Mouse (Mus musculus): Measurements from ENCODE around the gene Ppp2r5c.

Ppp2r5c gene

GRCm38 (mm10) chr12:110556861-110557628 lies 110.1 kb downstream of the Ppp2r5c start:
- no peak for DNase-seq (ENCODE audit: low read depth)

DNA sequence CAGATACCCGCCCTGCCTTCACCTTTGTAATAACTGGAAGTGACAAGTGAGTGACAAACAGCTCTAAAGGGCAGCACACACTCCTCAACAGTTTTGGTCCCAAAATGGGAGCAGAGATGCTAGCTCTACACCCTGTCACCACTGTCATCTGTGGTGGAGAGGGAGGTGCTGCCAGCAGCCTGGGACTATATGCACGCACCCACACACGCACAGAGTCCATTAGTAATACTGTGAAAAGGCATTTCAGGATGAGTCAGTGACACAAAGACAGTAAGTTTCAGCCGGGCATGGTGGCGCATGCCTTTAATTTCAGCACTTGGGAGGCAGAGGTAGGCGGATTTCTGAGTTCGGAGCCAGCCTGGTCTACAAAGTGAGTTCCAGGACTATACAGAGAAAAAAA lies 111.3 kb downstream of the Ppp2r5c start:
- DNase-seq (ENCODE audit: low read depth): no peak

DNA sequence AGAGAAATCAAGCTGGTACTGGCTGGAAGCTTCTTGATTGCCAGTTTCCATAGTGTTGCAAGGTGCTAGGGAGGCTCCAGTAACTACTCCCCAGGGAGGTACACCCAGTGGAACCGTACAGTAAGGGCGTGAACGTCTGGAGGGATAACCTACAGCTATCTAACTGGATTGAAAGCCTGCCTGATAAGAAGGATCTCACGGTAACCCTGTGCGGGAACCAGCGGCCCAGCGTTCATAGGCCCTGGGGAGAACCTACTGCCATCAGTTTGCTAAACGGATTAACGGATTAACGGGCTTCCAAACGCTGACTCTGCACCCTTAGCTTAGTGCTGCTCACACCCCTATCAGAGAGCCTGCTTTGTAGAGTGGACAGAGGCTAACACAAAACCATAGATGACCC lies 116.5 kb downstream of the Ppp2r5c start:
- DNase-seq (ENCODE audit: low read depth): no peak

DNA sequence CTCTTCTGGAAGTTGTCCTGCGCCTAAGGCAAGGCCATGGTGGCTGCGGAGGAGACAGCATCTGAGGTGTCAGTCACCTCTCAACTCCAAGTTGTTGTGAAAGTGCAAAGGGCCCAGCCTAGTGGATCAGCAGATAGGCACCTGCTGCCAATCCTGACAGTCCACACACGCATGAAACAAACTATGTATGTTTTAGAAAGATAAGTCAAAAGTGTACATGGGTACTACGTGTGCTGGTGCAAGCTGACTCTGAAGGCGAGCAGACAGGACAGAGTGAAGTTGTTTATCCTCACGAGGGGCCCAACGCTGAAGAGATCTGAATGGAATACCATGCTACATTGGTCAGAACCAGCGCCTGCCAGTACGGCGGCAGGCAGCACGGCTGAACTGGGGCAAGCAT lies 117.9 kb downstream of the Ppp2r5c start:
- DNase-seq (ENCODE audit: low read depth): no peak

- DNase-seq (ENCODE audit: low read depth): no peak
Observed at GRCm38 (mm10) chr12:110566366-110566765, 119.4 kb downstream of the Ppp2r5c start.

DNA sequence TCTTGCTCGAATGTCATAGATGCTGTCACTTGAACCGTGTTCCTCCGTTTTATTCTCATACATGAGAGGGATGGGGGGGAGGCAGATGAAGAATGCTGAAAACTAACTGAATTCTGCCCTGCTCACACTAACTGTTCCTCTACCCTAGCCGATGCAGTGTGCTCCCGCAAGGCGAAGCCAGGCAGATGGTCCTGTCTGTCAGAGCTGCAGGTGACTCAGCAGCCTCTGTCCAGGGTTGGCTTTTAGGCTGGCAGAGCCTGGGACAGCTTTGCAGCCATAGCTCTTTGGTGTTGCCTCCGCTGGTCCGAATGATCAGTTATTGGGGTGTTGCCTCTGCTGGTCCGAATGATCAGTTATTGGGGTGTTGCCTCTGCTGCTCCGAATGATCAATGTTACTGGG lies 124.1 kb downstream of the Ppp2r5c start:
- no peak for DNase-seq (ENCODE audit: low read depth)

DNA sequence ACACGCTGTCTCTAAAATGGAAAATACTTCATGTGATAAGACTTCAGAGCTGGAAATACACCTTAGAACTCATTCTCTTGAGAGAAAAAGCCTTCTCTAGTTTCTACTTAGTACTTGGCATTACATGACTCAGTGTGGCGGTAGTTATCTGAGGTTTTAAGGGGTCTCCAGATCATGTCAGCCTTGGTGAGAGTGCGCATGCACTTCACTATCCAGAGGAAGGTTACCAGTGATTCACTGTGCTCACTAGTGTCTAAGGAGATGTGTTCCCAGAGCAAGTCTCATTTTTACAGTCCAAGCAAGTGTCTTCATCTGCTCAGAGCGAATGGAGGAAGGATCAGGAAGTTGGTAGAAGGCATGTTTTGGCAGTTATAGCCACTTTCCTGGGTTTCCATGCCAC lies 125.4 kb downstream of the Ppp2r5c start:
- DNase-seq (ENCODE audit: low read depth): no peak

DNA sequence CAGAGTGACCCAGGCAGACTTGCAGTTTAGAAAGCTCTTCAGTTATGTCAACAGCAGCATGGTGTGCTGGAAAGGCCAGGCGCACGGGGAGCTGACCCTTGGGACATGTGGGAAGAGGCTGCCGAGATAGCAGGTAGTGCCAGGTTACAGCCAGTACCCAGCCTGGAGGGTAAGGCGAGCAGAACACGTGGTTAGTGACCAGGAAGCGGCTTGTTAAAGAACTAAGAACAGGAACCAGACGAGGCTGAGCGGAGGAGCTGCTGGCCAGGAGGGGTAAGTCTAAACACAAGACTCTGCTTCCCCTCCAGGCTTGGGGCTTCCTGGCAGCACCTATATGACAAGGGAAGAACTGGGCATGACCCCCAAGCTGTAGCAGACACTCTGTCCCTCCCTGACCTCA lies 126.7 kb downstream of the Ppp2r5c start:
- DNase-seq (ENCODE audit: low read depth): peak; percentile 16

DNA sequence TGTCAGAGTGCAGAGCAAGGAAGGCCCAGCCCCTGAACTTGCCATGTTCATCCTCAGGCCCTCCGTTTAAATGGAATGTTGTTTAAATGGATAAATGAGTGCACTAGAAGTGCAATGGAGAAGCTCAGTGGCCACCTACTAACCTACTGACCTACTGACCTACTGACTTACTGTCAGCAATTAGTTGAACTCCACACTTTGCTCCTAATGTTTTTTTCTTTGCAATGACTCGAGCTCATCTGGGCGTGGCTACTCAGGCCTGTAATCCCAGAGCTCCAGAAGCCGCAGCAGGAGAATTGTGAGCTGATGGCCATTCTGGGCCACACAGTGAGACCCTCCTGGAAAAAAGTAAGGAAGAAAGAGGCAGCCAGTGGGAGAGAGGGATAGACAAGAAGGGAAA lies 129.0 kb downstream of the Ppp2r5c start:
- no peak for DNase-seq (ENCODE audit: low read depth)

DNA sequence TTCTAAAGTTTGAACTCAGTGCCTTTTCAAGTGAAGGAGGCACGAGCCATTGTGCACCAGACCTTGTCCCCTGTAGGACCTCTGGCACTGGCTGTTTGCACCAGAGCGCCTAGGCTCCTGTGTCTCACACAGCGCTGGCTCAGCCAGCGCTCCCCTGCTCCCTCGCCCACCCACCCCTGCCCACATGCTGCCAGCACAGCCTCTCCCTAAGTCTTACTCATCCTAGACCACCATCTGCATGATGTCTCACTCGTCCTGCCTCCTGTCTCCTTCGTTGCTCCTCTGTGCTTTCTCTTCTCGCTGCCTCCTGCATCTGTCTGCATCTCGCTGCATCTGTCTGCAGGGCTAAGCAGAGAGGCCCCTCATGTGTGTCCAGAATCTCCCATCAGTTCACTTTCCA lies 131.4 kb downstream of the Ppp2r5c start:
- no peak for DNase-seq (ENCODE audit: low read depth)

GRCm38 (mm10) chr12:110588622-110589021 lies 141.7 kb downstream of the Ppp2r5c start:
- no peak for DNase-seq (ENCODE audit: low read depth)

DNA sequence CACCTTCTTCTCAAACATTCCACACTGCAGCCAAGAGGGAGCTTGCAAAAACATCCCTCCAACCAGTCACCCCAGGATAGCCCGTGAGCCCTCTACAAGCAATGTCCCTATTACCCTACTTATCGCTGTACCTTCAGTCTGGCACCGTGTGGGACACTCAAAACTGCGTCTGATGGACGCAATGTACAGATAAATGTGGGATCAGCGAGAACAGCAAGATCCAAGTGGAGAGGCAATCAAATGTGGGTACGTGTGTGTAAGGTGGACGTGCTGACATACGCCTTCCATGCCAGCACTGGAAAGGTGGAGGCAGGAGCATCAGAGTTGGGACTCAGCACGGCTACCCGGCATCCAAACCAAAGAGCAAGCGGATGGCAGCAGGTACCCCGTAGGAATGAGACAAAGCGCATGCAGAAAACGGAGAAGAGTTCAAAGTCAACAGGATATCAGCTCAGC lies 143.9 kb downstream of the Ppp2r5c start:
- DNase-seq (ENCODE audit: low read depth): no peak

DNA sequence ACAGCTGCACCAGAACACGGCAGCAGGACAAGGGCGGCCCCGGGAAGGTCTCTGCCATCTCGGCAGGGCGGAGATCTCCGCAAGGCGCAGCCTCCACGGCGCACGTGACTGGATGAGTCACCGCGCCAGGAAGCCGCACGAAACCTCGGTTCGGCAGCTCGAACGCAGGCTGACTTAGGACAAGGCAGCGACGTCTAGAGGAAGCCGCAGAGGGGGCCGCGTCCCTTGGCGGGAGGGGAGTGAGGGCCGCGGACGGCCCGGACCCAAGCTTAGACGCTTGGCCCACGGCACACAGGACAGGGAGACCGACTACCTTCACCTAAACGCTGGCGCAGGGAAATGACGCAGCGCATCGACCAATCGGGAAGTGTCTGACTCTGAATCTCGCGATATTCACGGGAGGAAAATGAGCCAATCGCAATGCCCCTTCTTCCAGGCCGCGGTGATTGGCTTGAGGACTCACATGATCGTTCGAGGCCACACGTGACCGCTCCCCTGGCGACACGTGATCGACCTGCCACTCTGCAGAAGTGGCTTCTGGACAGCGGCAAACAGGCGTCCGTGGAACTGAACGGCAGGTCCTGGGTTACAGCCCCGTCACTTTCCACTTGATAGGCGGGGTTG lies 144.5 kb downstream of the Ppp2r5c start:
- peak; percentile 100 for DNase-seq (ENCODE audit: low read depth)

DNA sequence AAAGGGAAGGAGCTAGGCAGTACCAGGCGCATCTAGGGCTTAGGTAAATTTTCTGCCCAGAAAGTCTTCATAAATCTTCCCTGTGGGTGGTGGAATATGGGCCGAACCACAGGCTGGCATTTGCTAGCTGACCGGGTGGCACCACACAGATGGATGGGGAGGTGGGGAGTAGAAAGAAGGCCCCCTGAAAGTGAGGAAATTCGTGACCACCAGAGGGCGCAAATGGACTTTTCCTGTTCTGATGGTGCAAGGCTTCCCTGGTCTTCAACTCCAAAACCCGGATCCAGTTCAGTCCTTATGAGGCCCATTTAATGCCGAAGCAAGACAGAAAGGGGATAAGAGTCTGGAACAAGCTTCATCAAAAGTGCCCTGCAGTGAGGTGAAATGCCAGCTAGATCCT lies 151.6 kb downstream of the Ppp2r5c start:
- peak; percentile 76 for DNase-seq (ENCODE audit: low read depth)

- peak; percentile 51 for DNase-seq (ENCODE audit: low read depth)
Observed at GRCm38 (mm10) chr12:110599791-110600190, 152.9 kb downstream of the Ppp2r5c start.

GRCm38 (mm10) chr12:110600225-110600991 lies 153.5 kb downstream of the Ppp2r5c start:
- no peak for DNase-seq (ENCODE audit: low read depth)

DNA sequence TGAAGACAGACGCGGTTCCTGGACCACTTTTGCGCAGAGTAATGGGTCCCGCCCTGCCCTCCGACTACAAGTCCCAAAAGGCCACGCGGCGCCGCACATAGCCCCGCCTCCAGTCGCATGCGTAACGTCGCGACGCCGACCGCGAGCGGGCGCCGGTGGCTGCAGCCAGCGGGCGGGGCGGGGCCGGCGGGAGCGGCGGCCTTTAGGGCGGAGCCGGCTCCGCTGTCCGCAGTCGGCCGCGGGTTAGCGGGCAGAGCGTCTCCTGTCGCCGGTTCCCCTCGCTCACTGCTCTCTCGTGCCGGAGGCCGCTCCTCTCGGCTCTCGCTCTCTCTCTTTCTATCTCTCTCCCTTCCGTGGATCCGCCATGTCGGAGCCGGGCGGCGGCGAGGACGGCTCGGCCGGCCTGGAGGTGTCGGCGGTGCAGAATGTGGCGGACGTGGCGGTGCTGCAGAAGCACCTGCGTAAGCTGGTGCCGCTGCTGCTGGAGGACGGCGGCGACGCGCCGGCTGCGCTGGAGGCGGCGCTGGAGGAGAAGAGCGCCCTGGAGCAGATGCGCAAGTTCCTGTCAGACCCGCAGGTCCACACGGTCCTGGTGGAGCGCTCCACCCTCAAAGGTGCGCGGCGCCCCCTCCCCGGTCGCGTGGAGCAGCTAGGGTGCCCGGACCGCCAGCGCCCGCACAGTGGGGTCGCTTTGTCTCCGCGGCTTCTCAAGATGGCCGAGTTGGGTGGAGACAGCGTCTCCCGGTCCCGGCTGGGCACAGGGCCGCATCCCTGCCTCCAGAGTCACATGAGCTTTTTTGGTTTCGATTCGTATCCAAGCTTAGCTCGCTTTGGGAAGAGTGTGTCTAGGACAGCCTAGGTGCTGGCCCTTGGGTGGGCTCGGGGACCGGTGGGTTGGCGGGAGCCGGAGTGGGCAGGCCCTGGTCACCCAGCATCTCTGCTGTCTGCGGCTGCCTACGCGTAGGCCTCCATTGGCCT lies 154.6 kb downstream of the Ppp2r5c start, which contains the start of gene Dync1h1:
Dync1h1 (plus strand) TSS at position 212 of the 978 bp plus-strand sequence.
- peak; percentile 87 for DNase-seq (ENCODE audit: low read depth)

GRCm38 (mm10) chr12:110606161-110606560 lies 159.2 kb downstream of the Ppp2r5c start:
- peak; percentile 78 for DNase-seq (ENCODE audit: low read depth)

GRCm38 (mm10) chr12:110606676-110607075 lies 159.8 kb downstream of the Ppp2r5c start:
- DNase-seq (ENCODE audit: low read depth): peak; percentile 74

GRCm38 (mm10) chr12:110608460-110609152 lies 161.7 kb downstream of the Ppp2r5c start:
- peak; percentile 73 for DNase-seq (ENCODE audit: low read depth)

- DNase-seq (ENCODE audit: low read depth): no peak
Observed at GRCm38 (mm10) chr12:110609153-110609497, 162.2 kb downstream of the Ppp2r5c start.
